Mouse (Mus musculus) ES-Bruce4 (cell line): ENCODE data around the gene Coro1a. TPM values are rescaled to one million over a fixed set of nuclear protein-coding genes. Genes with fewer than 3 reads are reported as not detected.
"Not testable (repeated sequence)": the region's sequence is repeated elsewhere in the genome, so short reads cannot be mapped to it uniquely, and the experiment has no call there.

Experiments
- H3K27ac ChIP-seq: 2 replicates; pipeline ENCODE4 v1.5.1; 2012; ENCODE audit warnings: low read length, inconsistent platforms; ENCODE audit not compliant: insufficient read depth
- H3K27me3 ChIP-seq: 2 replicates; pipeline ENCODE4 v1.6.1; 2012; ENCODE audit warnings: mild to moderate bottlenecking, low read length, inconsistent platforms; ENCODE audit not compliant: control insufficient read depth, poor library complexity, insufficient read depth, severe bottlenecking
- H3K36me3 ChIP-seq: 2 replicates; pipeline ENCODE4 v1.6.1; 2012; ENCODE audit warnings: inconsistent platforms, mild to moderate bottlenecking, low read length, moderate library complexity; ENCODE audit not compliant: control insufficient read depth, poor library complexity, insufficient read depth, severe bottlenecking
- H3K4me1 ChIP-seq: one replicate; pipeline ENCODE4 v1.8.1; 2011; ENCODE audit warnings: low read length; ENCODE audit not compliant: control insufficient read depth, insufficient read depth
- H3K4me3 ChIP-seq: 2 replicates; pipeline ENCODE4 v1.5.1; 2011; ENCODE audit warnings: low read depth, mild to moderate bottlenecking, low read length
- H3K9ac ChIP-seq: 2 replicates; pipeline ENCODE4 v1.6.1; 2012; ENCODE audit warnings: low read depth, mild to moderate bottlenecking, inconsistent platforms; ENCODE audit not compliant: poor library complexity, severe bottlenecking
- H3K9me3 ChIP-seq: replicated peaks from 2 replicates; pipeline ENCODE4 v1.6.1; 2012; ENCODE audit warnings: mild to moderate bottlenecking, low read length, inconsistent platforms; ENCODE audit not compliant: control insufficient read depth, poor library complexity, insufficient read depth, severe bottlenecking
- CTCF ChIP-seq: IDR thresholded peaks from one replicate; pipeline ENCODE4 v1.8.1; 2011; ENCODE audit warnings: low read depth, low read length
- EP300 ChIP-seq: IDR thresholded peaks from 2 replicates; pipeline ENCODE4 v1.6.1; 2011; ENCODE audit warnings: low read depth, low read length; ENCODE audit not compliant: insufficient read depth
- POLR2A ChIP-seq: IDR thresholded peaks from one replicate; pipeline ENCODE4 v1.8.1; 2011; ENCODE audit warnings: low read length; ENCODE audit not compliant: insufficient read depth
- polyA plus RNA-seq: library from polyadenylated mRNA; stranded (reverse); fragments of >200 nt; gene quantifications from 2 replicates; pipeline ENCODE4 v1.2.4, GENCODE M21; 2011; ENCODE audit warnings: low read depth; ENCODE audit not compliant: missing spikeins, insufficient read depth, insufficient read length

The Coro1a gene
- polyA plus RNA-seq, 1 experiment, result 4.9 TPM

DNA sequence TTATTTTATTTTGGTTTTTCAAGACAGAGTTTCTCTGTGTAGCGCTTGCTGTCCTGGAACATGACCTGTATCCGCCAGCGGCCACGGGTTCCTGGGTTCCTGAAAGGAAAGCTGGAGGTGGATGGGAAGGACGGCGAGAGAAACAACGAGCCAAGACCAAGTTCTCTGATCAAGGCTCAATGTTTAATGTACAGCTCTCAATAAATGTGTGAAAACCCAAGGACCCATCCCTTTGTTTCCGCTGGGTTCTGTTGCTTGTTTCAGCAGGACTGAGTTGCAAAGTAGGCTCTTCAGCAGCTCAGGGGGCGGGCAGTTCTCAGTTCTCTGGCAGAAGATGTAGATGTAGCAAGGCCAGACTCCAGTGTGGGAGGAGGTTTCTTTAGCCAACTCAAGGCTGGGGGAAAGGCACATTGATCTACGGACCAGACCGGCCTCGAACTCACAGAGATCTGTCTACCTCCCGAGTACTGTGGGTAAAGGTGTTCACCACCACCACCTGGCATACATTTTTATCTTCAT, 34.4 kb upstream of the Coro1a start:
- H3K4me1 ChIP-seq, result no peaks in the 10 kb centered on the region
- TF ChIP-seq CTCF (no peak), EP300 (no peak), POLR2A (no peak)
- H3K4me3 ChIP-seq, result no peak overlapping the region
- no peaks in the 10 kb centered on the region for H3K9me3 ChIP-seq
- H3K27ac ChIP-seq, result no peak overlapping the region
- no peaks in the 10 kb centered on the region for H3K27me3 ChIP-seq
- no peaks in the 10 kb centered on the region for H3K36me3 ChIP-seq
- H3K9ac ChIP-seq, result no peak overlapping the region

GRCm38 (mm10) chr7:126741452-126741851, 33.9 kb upstream of the Coro1a start:
- Histone ChIP-seq H3K4me1 (no peaks in the 10 kb centered on the region), H3K4me3 (no peak overlapping the region), H3K9ac (no peak overlapping the region), H3K27me3 (no peaks in the 10 kb centered on the region), H3K27ac (no peak overlapping the region), H3K9me3 (no peaks in the 10 kb centered on the region), H3K36me3 (no peaks in the 10 kb centered on the region)
- TF ChIP-seq CTCF, result no peak
- no peak for TF ChIP-seq EP300
- no peak for TF ChIP-seq POLR2A

DNA sequence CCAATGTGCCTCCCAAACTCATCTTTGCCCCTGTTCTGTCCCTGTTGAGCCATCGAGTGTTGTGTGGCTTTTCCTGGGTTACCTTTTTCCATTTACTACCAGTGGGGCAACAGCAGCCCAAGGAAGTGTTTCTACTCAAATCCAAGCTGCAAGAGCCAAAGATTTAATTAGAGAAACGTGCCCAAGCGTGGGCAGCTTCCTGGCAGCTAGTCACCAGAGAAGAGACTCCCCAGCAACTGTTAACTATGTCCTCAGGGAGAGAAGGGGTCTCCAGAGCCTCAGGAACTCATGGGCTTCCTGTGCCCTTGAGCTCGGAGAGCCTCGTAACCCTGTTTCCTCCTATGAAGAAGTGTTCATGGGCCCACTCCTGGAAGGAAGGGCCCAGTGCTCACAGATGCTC, 33.4 kb upstream of the Coro1a start:
- Histone ChIP-seq H3K27me3 (no peaks in the 10 kb centered on the region), H3K27ac (no peak overlapping the region), H3K9ac (no peak overlapping the region), H3K4me3 (no peak overlapping the region), H3K36me3 (no peaks in the 10 kb centered on the region), H3K4me1 (no peaks in the 10 kb centered on the region), H3K9me3 (no peaks in the 10 kb centered on the region)
- TF ChIP-seq POLR2A (no peak), CTCF (no peak), EP300 (no peak)

GRCm38 (mm10) chr7:126740132-126740735, 32.6 kb upstream of the Coro1a start:
- Histone ChIP-seq H3K9ac (no peak overlapping the region), H3K9me3 (no peaks in the 10 kb centered on the region), H3K4me1 (no peaks in the 10 kb centered on the region), H3K4me3 (no peak overlapping the region), H3K27me3 (no peaks in the 10 kb centered on the region), H3K27ac (no peak overlapping the region), H3K36me3 (no peaks in the 10 kb centered on the region)
- TF ChIP-seq EP300 (no peak), CTCF (no peak), POLR2A (no peak)

DNA sequence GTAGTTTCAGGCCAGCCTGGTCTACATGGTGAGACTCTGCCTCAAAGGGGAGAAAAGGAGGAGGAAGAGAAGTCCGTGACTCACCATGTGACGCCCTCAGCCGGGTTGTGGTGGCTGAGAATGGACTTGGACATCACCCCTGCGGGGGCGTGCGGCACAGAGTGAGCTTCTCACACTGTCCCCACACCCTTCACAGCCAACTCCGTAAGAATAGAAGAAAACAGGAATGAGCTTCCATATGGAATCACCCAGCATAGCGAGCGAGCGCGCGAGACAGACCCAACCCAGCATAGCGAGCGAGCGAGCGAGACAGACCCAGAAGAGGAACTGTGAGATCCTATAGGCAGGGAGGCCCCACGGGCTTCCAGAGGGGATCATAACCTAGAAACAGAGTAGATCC, 32.0 kb upstream of the Coro1a start:
- no peaks in the 10 kb centered on the region for H3K36me3 ChIP-seq
- no peak overlapping the region for H3K27ac ChIP-seq
- no peaks in the 10 kb centered on the region for H3K4me1 ChIP-seq
- H3K27me3 ChIP-seq, result no peaks in the 10 kb centered on the region
- no peak for TF ChIP-seq POLR2A
- TF ChIP-seq CTCF, result no peak
- TF ChIP-seq EP300, result no peak
- H3K4me3 ChIP-seq, result no peak overlapping the region
- H3K9ac ChIP-seq, result no peak overlapping the region
- no peaks in the 10 kb centered on the region for H3K9me3 ChIP-seq

DNA sequence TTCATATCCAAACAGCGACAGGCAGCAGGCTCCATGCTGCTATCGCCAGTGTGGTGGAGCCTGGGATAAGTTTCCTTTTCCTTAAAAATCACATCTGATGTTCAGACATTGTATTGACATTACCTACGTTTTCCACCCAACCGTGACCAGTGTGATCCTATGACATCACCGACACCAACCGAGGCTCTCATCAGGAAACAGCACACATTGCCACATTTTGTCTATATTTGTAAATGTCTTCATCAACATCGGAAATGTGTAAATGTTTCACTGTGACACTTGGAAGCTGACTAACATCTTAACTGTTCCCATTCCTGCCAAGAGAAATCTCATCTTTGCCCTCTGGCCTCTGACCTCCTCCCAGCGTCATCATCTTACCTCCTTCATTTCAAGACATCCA, 28.5 kb upstream of the Coro1a start:
- no peaks in the 10 kb centered on the region for H3K4me1 ChIP-seq
- no peaks in the 10 kb centered on the region for H3K36me3 ChIP-seq
- no peak overlapping the region for H3K27ac ChIP-seq
- no peak for TF ChIP-seq POLR2A
- no peak for TF ChIP-seq EP300
- no peak for TF ChIP-seq CTCF
- no peaks in the 10 kb centered on the region for H3K27me3 ChIP-seq
- no peak overlapping the region for H3K4me3 ChIP-seq
- no peaks in the 10 kb centered on the region for H3K9me3 ChIP-seq
- no peak overlapping the region for H3K9ac ChIP-seq

DNA sequence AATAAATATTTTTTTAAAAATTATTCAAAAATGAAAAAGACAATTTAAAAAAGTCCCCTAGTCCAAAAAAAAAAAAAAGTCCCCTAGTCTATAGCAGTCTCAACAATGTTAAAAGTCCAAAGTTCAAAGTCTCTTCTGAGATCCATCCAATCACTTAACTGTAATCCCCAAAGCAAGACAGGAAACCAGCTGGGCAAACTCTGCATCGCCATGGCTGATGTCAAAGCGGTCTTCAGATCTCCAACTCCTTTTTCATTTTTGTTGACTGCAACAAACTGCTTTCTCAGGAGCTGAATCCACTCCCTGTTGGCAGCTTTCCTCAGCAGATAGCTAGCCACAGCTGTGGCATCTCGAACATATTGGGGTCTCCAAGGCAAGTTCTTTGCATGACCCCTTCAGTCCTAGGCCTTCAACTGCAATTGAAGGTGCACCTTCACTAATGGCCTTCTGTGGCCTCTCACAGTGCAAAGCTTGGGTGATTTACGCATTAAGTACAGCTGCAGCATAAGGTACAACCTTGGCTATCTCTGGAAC, 22.7 kb upstream of the Coro1a start:
- H3K27ac ChIP-seq, H3K9me3 ChIP-seq, H3K27me3 ChIP-seq, H3K36me3 ChIP-seq, H3K9ac ChIP-seq, H3K4me3 ChIP-seq, H3K4me1 ChIP-seq: not testable (repeated sequence)
